Mouse (Mus musculus): ENCODE measurements around the gene Tcea2. TPM values are rescaled to one million over a fixed set of nuclear protein-coding genes. Genes with fewer than 3 reads are reported as not detected.

The Tcea2 gene
- 1 to 10 TPM; 6.0 to 7.8 TPM for total RNA-seq (2021)
- long read RNA-seq, experiment 1, partial matches to known transcripts: 0 of 2 reads
- long read RNA-seq, experiment 1, other reads (novel, unspliced or antisense): 0 of 2 reads
- long read RNA-seq, experiment 2, transcript Tcea2-201 (10 exons, 1,183 nt): major isoform, 5 of 5 reads
- long read RNA-seq, experiment 2, partial matches to known transcripts: 0 of 5 reads
- long read RNA-seq, experiment 2, other reads (novel, unspliced or antisense): 0 of 5 reads

DNA sequence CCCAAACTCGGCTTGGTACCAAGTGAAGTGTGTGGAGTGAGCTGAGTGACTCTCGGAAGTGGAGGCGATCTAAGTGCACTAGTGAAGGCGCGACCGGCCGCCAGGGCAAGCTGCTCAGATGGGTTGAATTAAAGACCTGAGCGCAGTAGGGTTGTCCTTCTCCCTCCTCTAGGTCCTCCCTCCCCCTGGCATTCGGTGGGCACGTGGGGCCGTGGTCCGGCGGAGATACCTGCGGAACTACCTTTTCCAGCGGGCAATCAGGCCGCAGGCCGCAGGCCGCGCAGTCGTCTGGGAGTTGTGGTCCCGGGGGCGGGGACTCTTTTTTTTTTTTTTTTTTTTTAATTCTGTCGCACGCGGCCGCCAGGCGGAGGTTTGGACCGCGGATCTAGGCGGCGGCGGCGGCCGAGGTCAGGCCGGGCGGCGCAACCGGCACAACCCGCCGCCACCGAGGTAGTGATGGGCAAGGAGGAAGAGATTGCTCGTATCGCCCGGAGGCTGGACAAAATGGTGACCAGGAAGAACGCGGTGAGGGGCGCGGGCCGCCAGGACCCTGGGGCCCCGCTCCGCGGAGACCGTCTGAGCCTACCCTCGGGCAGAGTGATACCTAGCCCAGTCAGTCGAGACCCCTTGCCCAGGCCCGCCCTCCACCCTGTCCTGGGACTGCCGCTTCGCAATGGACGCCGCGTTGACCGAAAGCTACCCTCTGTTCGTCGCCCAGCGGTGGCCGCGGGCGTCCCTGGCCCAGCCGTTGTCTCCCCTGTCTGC is at the start of gene Tcea2:
Gene Tcea2, plus strand, starts transcription at position 360 of the 765 bp plus-strand sequence.
- DNase-seq: peak; percentile 55 to 70
- intact Hi-C loops (cut with DNase I): no loop called here

DNA sequence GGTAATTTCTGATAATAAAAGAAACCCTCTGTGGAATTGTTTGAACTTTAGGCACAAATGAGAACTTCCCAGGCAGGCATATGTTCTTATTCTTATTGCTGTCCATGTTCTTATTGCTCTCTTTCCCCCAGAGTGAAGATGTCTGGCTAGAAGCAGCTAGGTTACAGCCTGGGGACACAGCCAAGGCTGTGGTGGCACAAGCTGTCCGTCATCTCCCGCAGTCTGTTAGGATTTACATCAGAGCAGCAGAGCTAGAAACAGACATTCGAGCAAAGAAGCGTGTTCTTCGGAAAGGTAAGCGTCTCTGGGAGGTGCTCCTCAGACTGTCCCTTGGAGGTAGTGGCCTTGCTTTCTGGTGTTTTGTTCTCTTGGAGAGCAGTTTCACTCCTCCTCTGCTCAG is 47.5 kb upstream of the Tcea2 start:
- intact Hi-C loops (cut with DNase I): no loop called here
- no peak for DNase-seq

DNA sequence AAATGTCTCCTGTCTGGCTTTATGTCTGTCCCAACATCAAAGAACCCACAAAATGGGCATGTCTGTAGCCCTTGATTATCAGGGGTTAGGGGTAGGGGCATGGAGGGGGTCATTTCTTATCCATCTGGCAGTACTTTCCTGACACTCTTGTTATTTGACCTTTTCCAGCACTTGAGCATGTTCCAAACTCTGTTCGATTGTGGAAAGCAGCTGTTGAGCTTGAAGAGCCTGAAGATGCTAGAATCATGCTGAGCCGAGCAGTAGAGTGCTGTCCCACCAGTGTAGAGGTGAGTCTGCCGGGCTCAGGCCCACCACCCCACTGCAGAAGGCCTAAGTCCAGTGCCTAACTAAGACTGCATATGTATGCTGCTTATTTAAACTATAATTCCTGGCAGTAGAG is 44.2 kb upstream of the Tcea2 start:
- DNase-seq: no peak
- intact Hi-C loops (cut with DNase I): no loop called here

DNA sequence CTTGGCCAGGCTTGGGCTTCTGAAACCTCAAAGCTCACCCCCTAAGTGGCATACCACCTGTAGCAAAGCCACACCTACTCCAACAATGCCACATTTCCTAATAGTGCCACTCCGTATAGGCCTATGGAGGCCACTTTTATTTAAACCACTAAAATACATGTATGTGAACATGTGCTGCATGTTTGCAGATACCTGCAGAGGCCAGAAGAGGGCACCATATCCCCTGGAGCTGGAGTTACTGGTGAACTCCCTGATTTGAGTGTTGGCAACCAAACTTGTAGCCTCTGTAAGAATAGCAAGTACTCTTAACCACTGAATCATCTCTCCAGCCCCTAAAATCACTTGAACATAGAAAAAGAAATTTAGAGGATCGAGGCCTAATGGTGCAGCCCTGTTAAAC is 35.7 kb upstream of the Tcea2 start:
- intact Hi-C loops (cut with DNase I): no loop called here
- no peak for DNase-seq

DNA sequence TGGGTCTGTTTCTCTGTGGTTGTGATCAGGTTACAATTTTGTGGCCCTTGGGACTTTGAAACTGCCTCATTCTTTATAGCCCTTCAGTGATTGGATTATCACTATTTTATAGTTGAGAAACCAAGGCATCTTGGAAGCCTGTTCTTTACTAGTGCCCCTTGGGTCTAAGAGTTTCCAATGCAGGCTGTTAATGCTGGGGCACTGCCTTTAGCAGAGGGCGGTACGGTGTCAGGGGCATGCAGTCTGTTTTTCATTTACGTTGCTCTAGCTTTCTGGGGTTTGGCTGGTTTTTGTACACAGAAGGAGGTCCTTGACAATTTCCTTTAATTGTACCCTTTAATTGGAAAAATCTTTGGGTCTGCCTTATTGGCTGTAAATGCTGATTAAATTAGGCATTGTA is 34.4 kb upstream of the Tcea2 start:
- no peak for DNase-seq
- intact Hi-C loops (cut with DNase I): no loop called here

DNA sequence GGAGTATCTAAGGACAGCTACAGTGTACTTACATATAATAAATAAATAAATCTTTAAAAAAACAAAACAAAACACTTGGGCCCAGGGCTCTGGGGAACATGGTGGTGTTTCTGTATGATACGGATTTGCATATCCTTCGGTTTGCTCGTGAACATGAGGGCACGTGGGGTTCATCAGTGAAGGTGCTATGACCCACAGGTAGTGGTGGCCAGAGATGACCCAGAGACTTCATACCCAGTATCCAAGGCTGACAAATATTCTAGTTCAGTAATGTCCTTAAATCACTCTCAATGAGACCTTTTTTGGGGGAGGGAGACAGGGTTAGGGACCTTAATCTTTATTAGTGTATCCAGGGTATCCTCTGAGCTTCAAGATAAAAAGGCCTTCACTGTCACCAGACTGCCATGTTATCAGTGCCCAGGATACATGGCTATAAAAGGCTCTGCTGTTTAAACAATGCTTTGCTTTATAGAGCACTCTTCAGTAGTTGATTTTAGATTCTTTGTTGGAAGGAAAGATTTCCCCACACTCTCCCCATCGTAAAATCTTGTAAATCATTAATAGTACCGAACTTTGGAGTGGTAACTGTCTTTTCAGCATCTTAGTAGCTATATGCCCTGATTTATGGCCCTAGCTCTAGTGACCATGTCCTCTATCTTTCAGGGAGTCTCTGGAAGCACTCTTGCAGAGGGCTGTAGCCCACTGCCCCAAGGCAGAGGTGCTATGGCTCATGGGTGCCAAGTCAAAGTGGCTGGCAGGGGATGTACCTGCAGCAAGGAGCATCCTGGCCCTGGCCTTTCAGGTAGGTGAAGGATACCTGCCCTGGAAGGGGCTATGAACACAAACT is 33.3 kb upstream of the Tcea2 start:
- no peak for DNase-seq

DNA sequence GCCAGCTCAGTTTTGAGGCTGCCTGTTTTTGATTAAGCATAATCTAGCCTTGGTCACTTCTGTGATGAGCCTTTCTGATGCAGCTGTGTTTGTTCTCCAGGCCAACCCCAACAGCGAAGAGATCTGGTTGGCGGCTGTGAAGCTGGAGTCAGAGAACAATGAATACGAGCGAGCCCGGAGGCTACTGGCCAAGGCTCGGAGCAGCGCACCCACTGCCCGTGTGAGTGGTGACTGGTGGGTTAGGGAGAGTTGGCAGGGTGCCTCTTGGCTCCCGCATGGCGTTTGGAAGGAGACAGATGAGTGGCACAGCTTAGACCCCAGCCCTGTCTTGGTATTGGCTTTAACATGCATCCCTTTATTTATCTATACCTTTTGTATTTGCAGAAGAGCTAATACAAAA is 31.2 kb upstream of the Tcea2 start:
- intact Hi-C loops (cut with DNase I): no loop called here

More for the DNA sequence above, 33.3 kb upstream of the Tcea2 start:
- intact Hi-C loops (cut with DNase I): no loop called here

DNA sequence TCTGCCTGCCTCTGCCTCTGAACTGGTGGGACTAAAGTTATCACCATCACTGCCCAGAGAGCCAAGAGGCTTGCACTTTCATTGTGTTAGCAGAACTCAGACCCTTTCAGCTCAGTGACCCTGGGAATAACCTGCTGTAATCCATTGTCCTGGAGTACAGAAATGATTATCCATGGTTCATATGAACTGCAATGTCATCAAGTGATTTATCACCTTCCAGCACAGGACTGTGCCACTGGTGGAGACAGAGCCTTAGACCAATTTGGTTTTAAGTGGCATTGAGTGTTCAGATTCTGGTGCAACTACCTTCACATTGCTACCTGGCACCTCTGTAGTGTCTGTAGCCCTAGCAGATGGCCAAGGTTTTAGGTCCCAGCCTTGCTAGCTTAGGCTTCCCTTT is 27.0 kb upstream of the Tcea2 start:
- intact Hi-C loops (cut with DNase I): no loop called here
- DNase-seq: no peak

More for the DNA sequence above, 31.2 kb upstream of the Tcea2 start:
- no peak for DNase-seq

DNA sequence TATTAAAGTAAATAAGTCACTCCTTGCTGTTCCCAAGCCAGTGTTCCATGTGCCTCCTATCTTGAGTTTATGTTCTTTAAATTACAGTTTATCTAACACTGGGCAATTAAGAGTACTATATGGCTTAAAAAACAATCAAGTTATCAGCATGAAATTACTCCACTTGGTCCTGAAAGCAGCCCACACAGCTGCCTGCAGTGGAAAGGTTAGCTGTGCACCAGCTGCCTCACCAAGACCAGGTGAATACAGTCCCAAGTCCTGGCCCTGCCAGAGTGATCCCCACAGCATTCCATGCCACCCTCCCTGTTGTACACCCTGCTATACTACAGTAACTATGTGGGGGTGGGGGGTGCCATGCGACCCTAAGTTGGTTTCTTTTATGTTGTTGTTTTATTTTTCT is 26.6 kb upstream of the Tcea2 start:
- DNase-seq: no peak
- intact Hi-C loops (cut with DNase I): no loop called here

DNA sequence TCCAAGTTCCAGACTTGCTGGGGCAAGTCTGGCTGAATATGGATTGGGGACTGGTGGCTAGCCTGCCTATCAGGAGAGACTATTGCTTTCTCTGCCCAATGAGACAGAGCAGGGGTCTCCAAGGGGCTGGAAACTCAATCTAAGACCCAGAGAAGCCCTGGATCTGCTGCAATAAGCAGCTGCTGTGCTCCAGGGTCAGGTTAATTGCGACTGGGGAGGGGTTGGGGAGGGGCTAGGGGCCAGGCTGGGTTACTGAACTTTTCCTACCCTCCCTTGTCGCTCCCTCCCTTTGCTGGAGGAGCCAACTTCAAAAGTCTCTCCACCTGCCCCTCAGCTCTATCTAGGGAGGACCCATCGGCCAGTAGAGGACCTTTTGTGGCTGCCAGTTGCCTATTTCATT is 23.4 kb upstream of the Tcea2 start, which contains the start of gene Gm29797:
Gene Gm29797, plus strand, starts transcription at position 301 of the 400 bp plus-strand sequence.
- intact Hi-C loops (cut with DNase I): no loop called here
- no peak for DNase-seq

DNA sequence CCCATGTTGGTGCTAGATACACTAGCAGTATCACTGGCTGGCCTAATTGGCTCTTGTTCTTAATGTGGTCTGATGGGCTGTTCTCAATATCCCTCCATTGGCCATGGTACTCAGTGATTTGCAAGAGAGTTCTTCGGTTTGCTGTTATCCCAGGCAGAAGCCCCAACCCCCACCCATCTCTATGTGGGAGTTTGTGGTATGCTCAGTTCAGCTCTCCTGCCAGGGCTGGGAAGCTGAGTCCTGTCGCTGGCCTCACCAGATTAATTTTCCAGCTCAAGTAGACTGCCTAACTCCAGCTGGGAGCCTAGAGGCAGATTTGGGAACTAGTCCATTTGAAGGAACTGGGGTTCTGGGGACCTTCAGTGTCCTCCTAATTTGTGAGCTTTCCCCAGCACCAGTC is 22.7 kb upstream of the Tcea2 start:
- intact Hi-C loops (cut with DNase I): no loop called here
- DNase-seq: no peak

DNA sequence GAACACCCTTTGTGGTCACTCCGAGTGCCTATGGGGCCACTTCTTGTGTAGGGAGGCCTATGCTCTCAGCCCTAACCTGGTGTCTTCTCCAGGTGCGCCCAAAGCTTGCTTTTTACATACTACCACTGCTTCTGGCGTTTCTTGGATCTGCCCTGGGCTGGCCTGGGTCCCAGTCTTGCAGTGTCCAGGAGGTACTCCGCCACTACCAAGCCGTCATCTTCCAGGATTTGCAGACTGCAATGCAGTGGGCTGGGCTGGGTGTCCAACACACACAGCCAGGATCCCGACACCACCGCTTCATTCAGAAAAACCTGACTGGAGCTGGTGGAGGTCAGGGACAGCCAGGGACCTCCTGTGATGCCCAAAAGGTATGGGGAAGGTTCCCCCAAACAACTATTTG is 21.6 kb upstream of the Tcea2 start:
- intact Hi-C loops (cut with DNase I): loop anchor here (2.0 kb wide), 1 partner anchor 48 kb away; no protein-coding TSS in a partner anchor
- no peak for DNase-seq

DNA sequence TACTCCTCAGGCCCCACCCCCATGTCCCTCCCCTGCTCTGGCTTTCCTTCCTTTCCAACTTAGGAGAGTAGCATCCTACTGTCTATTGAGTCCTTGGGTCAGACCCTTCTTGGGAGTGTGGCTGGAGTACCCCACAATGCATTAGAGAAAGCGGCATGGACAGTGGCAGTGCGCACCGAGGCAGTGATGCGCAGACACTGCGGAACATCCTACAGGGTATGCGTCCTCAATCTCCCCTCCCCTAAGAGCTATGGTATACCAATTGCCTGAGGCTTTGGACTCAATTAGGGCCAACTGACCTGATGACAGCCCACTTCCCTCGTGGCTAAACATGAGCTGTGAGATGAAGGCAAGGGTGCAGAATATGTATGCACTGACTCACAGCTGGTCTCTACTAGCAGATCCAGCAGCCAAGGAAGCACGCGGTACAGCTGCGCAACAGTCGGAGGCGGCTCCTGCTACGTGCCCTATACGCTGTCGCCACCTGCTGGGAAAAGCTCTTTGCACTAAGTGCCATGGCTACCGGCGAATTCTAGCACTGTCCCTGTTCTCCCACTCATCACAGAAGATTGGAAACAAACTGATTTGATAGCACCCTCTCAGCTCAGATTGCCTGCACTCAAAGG is 21.1 kb upstream of the Tcea2 start:
- DNase-seq: peak in 1 of 2 experiments; percentile 40
- intact Hi-C loops (cut with DNase I): loop anchor here (2.0 kb wide), 1 partner anchor 48 kb away; no protein-coding TSS in a partner anchor

DNA sequence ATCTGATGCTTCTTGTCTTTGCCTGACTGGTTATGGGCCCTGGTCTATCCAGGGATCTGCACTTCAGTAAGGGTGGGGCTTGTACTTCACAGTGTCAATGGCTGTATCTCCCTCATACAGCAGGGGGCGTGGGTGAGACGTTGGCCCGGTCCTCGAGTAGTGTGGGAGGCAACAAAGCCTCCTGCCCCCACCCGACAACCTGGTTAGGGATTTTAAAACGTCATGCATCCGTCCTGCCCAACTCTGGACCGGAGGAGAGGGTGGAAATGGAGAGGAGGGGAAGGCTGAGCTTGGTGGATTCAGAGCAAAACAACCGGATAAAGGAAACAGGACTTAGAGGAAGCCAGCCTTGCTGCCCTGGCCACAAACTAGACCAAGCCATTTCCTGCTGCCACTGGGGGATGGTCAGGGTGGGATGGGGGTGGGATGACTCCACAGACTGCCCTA is 20.5 kb upstream of the Tcea2 start:
- DNase-seq: peak; percentile 76 to 80
- intact Hi-C loops (cut with DNase I): loop anchor here (2.0 kb wide), 1 partner anchor 47 kb away; no protein-coding TSS in a partner anchor

DNA sequence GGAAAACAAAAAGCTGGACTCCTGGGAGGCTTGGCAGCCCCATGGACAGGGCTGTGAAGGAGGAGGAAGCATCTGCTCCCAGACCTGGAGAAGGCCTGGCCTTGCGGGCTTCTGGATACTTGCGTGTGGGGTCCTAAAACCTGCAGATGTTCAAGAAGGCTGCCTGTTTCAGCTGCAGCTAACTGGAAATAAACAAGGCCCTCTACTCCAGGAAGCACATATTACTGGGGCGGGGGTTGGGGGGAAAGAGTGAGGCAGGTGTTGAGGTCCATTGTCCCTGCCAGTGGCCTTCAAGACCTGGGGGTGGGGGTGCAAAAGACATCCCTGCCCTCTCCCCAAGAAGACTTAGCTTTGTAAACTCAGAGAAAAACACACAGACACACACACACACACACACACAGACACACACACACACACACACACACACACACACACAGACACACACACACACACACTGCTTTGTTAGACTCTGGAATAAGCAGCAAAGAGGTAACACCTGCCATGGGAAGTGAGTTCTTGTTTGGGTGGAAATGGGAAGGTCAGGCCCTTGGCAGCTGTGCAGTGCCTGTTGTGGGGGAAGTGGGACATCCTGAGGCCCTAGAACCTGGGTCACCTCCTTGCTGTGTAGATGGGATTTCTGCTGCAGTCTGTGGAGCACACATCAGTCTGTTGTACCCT is 17.4 kb upstream of the Tcea2 start:
- DNase-seq: peak in 1 of 2 experiments; percentile 35
- intact Hi-C loops (cut with DNase I): no loop called here

DNA sequence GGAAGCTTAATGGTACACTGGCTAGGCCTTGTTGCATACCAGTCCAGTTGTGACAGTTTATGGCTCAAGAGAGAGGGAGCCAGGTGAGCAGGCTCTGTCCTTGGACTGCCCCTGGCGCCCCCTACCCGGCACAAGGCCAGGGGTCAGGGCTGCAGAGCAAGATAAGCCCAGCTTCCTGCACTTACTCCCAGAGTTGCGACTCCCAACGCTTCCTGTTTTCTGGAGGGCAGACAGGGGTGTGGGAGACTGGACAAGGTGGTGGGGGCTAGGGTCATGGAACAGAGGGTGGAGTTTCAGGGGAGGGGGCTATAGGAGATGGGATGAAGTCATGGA is 16.8 kb upstream of the Tcea2 start:
- intact Hi-C loops (cut with DNase I): no loop called here
- peak in 1 of 2 experiments; percentile 39 for DNase-seq

DNA sequence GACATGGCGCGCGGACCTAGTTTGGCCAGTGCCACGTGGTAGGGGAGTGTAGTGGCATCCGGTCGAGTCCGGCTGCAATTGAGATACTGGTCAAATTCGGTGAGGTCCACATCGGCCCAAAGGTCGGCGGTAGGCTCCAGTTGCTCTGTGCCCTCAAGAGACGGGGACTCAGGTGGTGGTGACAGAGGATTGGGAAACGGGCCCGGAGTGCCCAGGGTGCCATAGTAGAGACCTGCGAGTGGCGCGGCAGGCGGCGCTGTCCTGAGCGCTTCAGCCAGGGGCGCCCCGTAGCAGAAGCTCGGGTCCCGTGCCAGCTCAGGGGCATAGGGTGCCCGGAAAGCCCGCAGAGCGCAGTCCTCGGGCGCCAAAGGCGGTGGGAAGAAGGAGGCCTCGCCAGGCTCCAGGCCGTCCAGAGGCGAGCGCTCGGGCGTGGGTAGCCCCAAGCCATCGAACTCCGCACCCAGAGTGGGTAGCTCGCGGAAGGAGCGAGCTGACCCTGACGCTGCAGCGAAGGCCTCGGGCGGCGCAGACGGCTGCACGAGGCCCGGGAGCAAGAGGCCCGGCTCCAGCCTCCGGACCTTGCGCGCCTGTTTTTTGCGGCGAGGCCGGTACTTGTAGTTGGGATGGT is 9.7 kb upstream of the Tcea2 start:
- intact Hi-C loops (cut with DNase I): no loop called here
- no peak for DNase-seq

DNA sequence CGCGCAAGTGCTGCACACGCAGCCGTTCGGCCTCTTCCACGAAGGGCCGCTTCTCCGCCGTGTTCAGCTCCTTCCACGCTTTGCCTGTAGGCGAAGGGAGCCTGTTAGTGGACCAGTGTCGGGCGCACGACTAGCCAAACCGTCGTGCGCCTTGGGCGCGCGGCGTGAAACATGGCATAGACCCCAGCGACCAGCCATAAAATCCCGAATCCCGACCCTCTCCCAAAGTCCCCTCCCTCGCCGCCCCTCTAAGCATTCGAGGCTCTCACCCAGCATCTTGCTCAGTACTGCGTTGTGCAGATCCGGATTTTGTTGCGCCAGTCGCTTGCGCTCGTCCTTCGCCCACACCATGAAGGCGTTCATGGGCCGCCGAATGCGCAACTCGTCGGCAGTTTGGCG is 9.2 kb upstream of the Tcea2 start:
- intact Hi-C loops (cut with DNase I): no loop called here
- DNase-seq: no peak

DNA sequence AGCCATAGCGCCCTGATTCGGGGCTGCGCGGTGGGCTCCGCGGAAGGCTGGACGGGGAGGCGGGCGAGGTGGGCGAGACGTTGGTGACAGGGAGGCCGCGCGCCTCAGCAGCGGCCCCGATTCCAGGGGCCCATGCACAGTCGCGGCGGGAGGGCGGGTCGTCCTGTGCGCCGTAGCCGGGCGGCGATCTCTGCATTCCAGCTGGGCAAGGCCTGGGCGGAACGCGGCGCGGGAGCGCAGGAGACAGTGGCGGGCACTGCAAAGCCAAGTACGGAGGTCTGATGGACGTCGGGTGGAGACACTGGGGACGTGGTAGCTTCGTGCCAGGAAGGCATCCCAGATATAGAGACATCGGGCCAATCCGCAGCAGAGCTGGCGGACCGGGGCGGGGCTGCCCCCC is 8.8 kb upstream of the Tcea2 start, which contains the start of gene Sox18:
Gene Sox18, minus strand, starts transcription at position 315 of the 400 bp plus-strand sequence.
- peak; percentile 38 to 51 for DNase-seq
- intact Hi-C loops (cut with DNase I): no loop called here
